Mouse (Mus musculus) MEL (cell line): ENCODE measurements around the gene Srp72. TPM values are rescaled to one million over a fixed set of nuclear protein-coding genes. Genes with fewer than 3 reads are reported as not detected.
A peak's percentile ranks its signal among the peaks of the same experiment; 100 is the strongest.

Experiments
- DNase-seq: peaks from one replicate; pipeline ENCODE4 v3.0.0; 2011; ENCODE audit warnings: low read depth, low spot score
- H3K27ac ChIP-seq: 2 replicates; pipeline ENCODE4 v1.5.1; 2012; ENCODE audit warnings: low read depth, mild to moderate bottlenecking, control low read depth, low read length, moderate library complexity; ENCODE audit not compliant: control insufficient read depth
- H3K27me3 ChIP-seq, 2 experiments: fragments of 150-350 bp in 1 of 2; sonication (generic) in 1 of 2; 2 replicates each; pipeline ENCODE4 v1.6.1; 2012; ENCODE audit warnings: low read length in 2 of 2, mild to moderate bottlenecking in 2 of 2, improper control_type of control experiment in 1 of 2, moderate library complexity in 1 of 2; ENCODE audit not compliant: insufficient read depth in 2 of 2, control insufficient read depth in 1 of 2
- H3K36me3 ChIP-seq, 2 experiments: 2 replicates each; pipeline ENCODE4 v1.6.1; 2012 to 2014; ENCODE audit warnings: low read length in 2 of 2, improper control_type of control experiment in 1 of 2, inconsistent platforms in 1 of 2, mild to moderate bottlenecking in 1 of 2; ENCODE audit not compliant: insufficient read depth in 2 of 2, control insufficient read depth in 1 of 2
- H3K4me1 ChIP-seq, 2 experiments: fragments of 150-350 bp in 1 of 2; sonication (generic) in 1 of 2; 2 replicates each; pipeline ENCODE4 v1.6.1; 2012; ENCODE audit warnings: low read length in 2 of 2, improper control_type of control experiment in 1 of 2, mild to moderate bottlenecking in 1 of 2; ENCODE audit not compliant: insufficient read depth in 2 of 2, control insufficient read depth in 1 of 2
- H3K4me3 ChIP-seq, 2 experiments: fragments of 150-350 bp in 1 of 2; sonication (generic) in 1 of 2; 2 replicates each; pipeline ENCODE4 v1.5.1; 2012; ENCODE audit warnings: low read depth in 2 of 2, low read length in 2 of 2, mild to moderate bottlenecking in 2 of 2, moderate library complexity in 2 of 2, control low read depth in 1 of 2, improper control_type of control experiment in 1 of 2; ENCODE audit not compliant: control insufficient read depth in 1 of 2, insufficient read depth in 1 of 2
- H3K79me2 ChIP-seq: 2 replicates; pipeline ENCODE4 v1.6.1; 2012; ENCODE audit warnings: mild to moderate bottlenecking, low read length, moderate library complexity; ENCODE audit not compliant: control insufficient read depth, poor library complexity, insufficient read depth
- H3K9ac ChIP-seq: 2 replicates; pipeline ENCODE4 v1.6.1; 2012; ENCODE audit warnings: low read depth, mild to moderate bottlenecking, control low read depth, low read length, moderate library complexity; ENCODE audit not compliant: control insufficient read depth, poor library complexity, severe bottlenecking
- H3K9me3 ChIP-seq: fragments of 150-350 bp; sonication (generic); replicated peaks from 2 replicates; pipeline ENCODE4 v1.6.1; 2012; ENCODE audit warnings: mild to moderate bottlenecking, low read length, improper control_type of control experiment, moderate library complexity; ENCODE audit not compliant: insufficient read depth
- BHLHE40 ChIP-seq: IDR thresholded peaks from 2 replicates; pipeline ENCODE4 v1.6.1; 2012; ENCODE audit warnings: low read depth, mild to moderate bottlenecking, inconsistent platforms, low read length, improper control_type of control experiment, borderline replicate concordance
- CHD1 ChIP-seq: IDR thresholded peaks from 2 replicates; pipeline ENCODE4 v1.6.1; 2012; ENCODE audit warnings: low read depth, mild to moderate bottlenecking, inconsistent platforms, low read length, improper control_type of control experiment
- CHD2 ChIP-seq: IDR thresholded peaks from 2 replicates; pipeline ENCODE4 v1.6.1; 2011; ENCODE audit warnings: low read length, improper control_type of control experiment
- CTCF ChIP-seq, 3 experiments: IDR thresholded peaks in 2 of 3; conservative IDR thresholded peaks in 1 of 3; 2 replicates each; pipeline ENCODE4 v1.5.1; 2011 to 2012; ENCODE audit warnings: low read length in 3 of 3, low read depth in 2 of 3, mild to moderate bottlenecking in 2 of 3, improper control_type of control experiment in 1 of 3, inconsistent platforms in 1 of 3, mixed read lengths in 1 of 3, moderate library complexity in 1 of 3; ENCODE audit not compliant: control insufficient read depth in 1 of 3, insufficient read depth in 1 of 3, poor library complexity in 1 of 3, severe bottlenecking in 1 of 3
- E2F4 ChIP-seq: IDR thresholded peaks from 2 replicates; pipeline ENCODE4 v1.6.1; 2011; ENCODE audit warnings: low read depth, low read length, improper control_type of control experiment, borderline replicate concordance
- EP300 ChIP-seq, 2 experiments: IDR thresholded peaks; 2 replicates each; pipeline ENCODE4 v1.6.1; 2011; ENCODE audit warnings: improper control_type of control experiment in 2 of 2, low read length in 2 of 2, low read depth in 1 of 2, mild to moderate bottlenecking in 1 of 2
- ETS1 ChIP-seq: IDR thresholded peaks from 2 replicates; pipeline ENCODE4 v1.6.1; 2012; ENCODE audit warnings: low read depth, mild to moderate bottlenecking, inconsistent platforms, low read length, improper control_type of control experiment, moderate library complexity
- GABPA ChIP-seq: IDR thresholded peaks from 2 replicates; pipeline ENCODE4 v1.6.1; 2012; ENCODE audit warnings: low read depth, mild to moderate bottlenecking, inconsistent platforms, low read length, improper control_type of control experiment, moderate library complexity
- HCFC1 ChIP-seq: IDR thresholded peaks from 2 replicates; pipeline ENCODE4 v1.6.1; 2012; ENCODE audit warnings: low read depth, mild to moderate bottlenecking, inconsistent platforms, low read length, improper control_type of control experiment, moderate library complexity
- JUND ChIP-seq: IDR thresholded peaks from 2 replicates; pipeline ENCODE4 v1.6.1; 2011; ENCODE audit warnings: low read depth, mild to moderate bottlenecking, improper control_type of control experiment, low read length
- KAT2A ChIP-seq: conservative IDR thresholded peaks from 2 replicates; pipeline ENCODE4 v1.6.1; 2012; ENCODE audit warnings: low read depth, low read length, improper control_type of control experiment, inconsistent platforms
- MAX ChIP-seq: IDR thresholded peaks from 2 replicates; pipeline ENCODE4 v1.6.1; 2011; ENCODE audit warnings: low read length, improper control_type of control experiment
- MAZ ChIP-seq: IDR thresholded peaks from 2 replicates; pipeline ENCODE4 v1.6.1; 2012; ENCODE audit warnings: low read depth, mild to moderate bottlenecking, inconsistent platforms, low read length, improper control_type of control experiment
- MEF2A ChIP-seq: IDR thresholded peaks from 2 replicates; pipeline ENCODE4 v1.6.1; 2014; ENCODE audit warnings: low read depth, mild to moderate bottlenecking, inconsistent platforms, low read length, improper control_type of control experiment; ENCODE audit not compliant: poor library complexity, insufficient replicate concordance, severe bottlenecking; ENCODE audit errors: extremely low read depth
- MXI1 ChIP-seq: IDR thresholded peaks from 2 replicates; pipeline ENCODE4 v1.6.1; 2011; ENCODE audit warnings: mild to moderate bottlenecking, low read depth, low read length, improper control_type of control experiment
- MYC ChIP-seq: IDR thresholded peaks from 2 replicates; pipeline ENCODE4 v1.6.1; 2011; ENCODE audit warnings: low read depth, mild to moderate bottlenecking, low read length, improper control_type of control experiment, moderate library complexity
- NELFE ChIP-seq: IDR thresholded peaks from 2 replicates; pipeline ENCODE4 v1.6.1; 2011; ENCODE audit warnings: low read depth, low read length, improper control_type of control experiment
- POLR2AphosphoS2 ChIP-seq: IDR thresholded peaks from 2 replicates; pipeline ENCODE4 v1.6.1; 2011; ENCODE audit warnings: low read length, improper control_type of control experiment
- POLR2AphosphoS5 ChIP-seq: IDR thresholded peaks from 2 replicates; pipeline ENCODE4 v1.6.1; 2012; ENCODE audit warnings: low read depth, borderline replicate concordance, mild to moderate bottlenecking, inconsistent platforms, low read length, moderate library complexity, mixed read lengths
- RAD21 ChIP-seq: IDR thresholded peaks from 2 replicates; pipeline ENCODE4 v1.6.1; 2011; ENCODE audit warnings: mild to moderate bottlenecking, low read depth, low read length, improper control_type of control experiment
- RCOR1 ChIP-seq: IDR thresholded peaks from 2 replicates; pipeline ENCODE4 v1.6.1; 2012; ENCODE audit warnings: low read depth, mild to moderate bottlenecking, inconsistent platforms, low read length, improper control_type of control experiment
- SIN3A ChIP-seq: IDR thresholded peaks from 2 replicates; pipeline ENCODE4 v1.6.1; 2012; ENCODE audit warnings: low read length, improper control_type of control experiment, inconsistent platforms
- SMC3 ChIP-seq: IDR thresholded peaks from 2 replicates; pipeline ENCODE4 v1.6.1; 2011; ENCODE audit warnings: low read depth, low read length, improper control_type of control experiment
- TAL1 ChIP-seq: IDR thresholded peaks from 2 replicates; pipeline ENCODE4 v1.6.1; 2012; ENCODE audit warnings: mild to moderate bottlenecking, inconsistent platforms, low read length, moderate library complexity, mixed read lengths
- TBP ChIP-seq: IDR thresholded peaks from 2 replicates; pipeline ENCODE4 v1.8.0; 2011; ENCODE audit warnings: low read depth, low read length, improper control_type of control experiment
- TCF12 ChIP-seq: IDR thresholded peaks from 2 replicates; pipeline ENCODE4 v1.6.1; 2014; ENCODE audit warnings: low read depth, mild to moderate bottlenecking, inconsistent platforms, low read length, improper control_type of control experiment, moderate library complexity
- UBTF ChIP-seq: IDR thresholded peaks from 2 replicates; pipeline ENCODE4 v1.6.1; 2012; ENCODE audit warnings: low read depth, mild to moderate bottlenecking, inconsistent platforms, low read length, improper control_type of control experiment, moderate library complexity, borderline replicate concordance; ENCODE audit not compliant: insufficient read depth
- USF1 ChIP-seq: IDR thresholded peaks from 2 replicates; pipeline ENCODE4 v1.6.1; 2014; ENCODE audit warnings: low read depth, mild to moderate bottlenecking, inconsistent platforms, low read length, improper control_type of control experiment, moderate library complexity
- USF2 ChIP-seq, 2 experiments: IDR thresholded peaks; 2 replicates each; pipeline ENCODE4 v1.6.1; 2011 to 2012; ENCODE audit warnings: improper control_type of control experiment in 2 of 2, low read length in 2 of 2, borderline replicate concordance in 1 of 2, inconsistent platforms in 1 of 2, low read depth in 1 of 2, mild to moderate bottlenecking in 1 of 2; ENCODE audit not compliant: insufficient read depth in 1 of 2
- ZC3H11A ChIP-seq: IDR thresholded peaks from 2 replicates; pipeline ENCODE4 v1.6.1; 2012; ENCODE audit warnings: low read depth, mild to moderate bottlenecking, inconsistent platforms, low read length, improper control_type of control experiment
- ZMIZ1 ChIP-seq: IDR thresholded peaks from 2 replicates; pipeline ENCODE4 v1.6.1; 2012; ENCODE audit warnings: low read depth, mild to moderate bottlenecking, inconsistent platforms, low read length, improper control_type of control experiment, moderate library complexity
- ZNF384 ChIP-seq: IDR thresholded peaks from 2 replicates; pipeline ENCODE4 v1.6.1; 2012; ENCODE audit warnings: low read depth, mild to moderate bottlenecking, inconsistent platforms, low read length, improper control_type of control experiment
- polyA plus RNA-seq, 2 experiments: library from polyadenylated mRNA; stranded (reverse) in 1 of 2; unstranded in 1 of 2; fragments of >175 nt in 1 of 2; fragments of >200 nt in 1 of 2; gene quantifications; 2 replicates each; pipeline versions ENCODE4 v1.2.1 to v1.2.4; 2012; ENCODE audit warnings: low replicate concordance in 2 of 2, low read depth in 1 of 2; ENCODE audit not compliant: insufficient read length in 2 of 2, insufficient read depth in 1 of 2, missing spikeins in 1 of 2
- total RNA-seq: library from RNA; depleted of rRNA; stranded (reverse); fragments of 300-350 nt; gene quantifications from 2 replicates; pipeline ENCODE4 v1.2.3, GENCODE M21; 2012

Gene Srp72
- total and polyA plus RNA-seq, 3 experiments: 87.1 to 231 (median 140) TPM

DNA sequence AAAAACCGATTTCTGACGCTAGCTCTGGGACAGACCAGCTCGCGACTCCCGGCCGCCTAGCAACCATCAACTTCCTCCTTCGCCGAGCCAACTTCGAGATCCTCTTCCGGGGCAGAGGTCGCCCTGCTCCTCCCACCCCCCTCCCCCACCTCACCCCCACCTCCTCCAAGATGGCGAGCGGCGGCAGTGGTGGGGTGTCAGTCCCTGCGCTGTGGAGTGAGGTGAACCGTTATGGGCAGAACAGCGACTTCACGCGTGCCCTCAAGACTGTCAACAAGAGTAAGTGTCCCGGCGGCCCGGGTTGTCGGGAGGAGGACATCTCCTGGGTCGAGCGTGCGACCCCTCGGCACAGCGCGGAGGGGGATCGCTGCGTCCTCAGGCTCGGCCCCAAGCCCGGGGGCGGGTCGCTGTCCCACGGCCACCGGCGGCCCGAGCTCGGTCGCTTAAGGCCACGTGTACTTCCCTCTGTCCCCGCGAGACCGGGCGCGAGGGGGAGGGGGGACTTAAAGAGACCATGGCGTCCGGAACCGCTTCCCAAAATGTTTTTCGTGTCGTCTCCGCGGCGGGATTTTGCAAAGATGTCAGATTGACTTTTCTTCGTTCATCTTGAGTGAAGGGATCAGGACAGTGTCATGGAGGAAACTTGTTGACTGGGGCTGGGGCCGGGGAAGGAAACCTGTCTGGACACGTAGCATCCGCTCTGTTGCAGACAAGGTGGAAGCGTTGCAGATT lies at the start of gene Srp72 (continued):
- TF ChIP-seq MEF2A (no peak), ZMIZ1 (peak; percentile 49; the same call in 1 of the 2 replicates), NELFE (peak; percentile 85)

DNA sequence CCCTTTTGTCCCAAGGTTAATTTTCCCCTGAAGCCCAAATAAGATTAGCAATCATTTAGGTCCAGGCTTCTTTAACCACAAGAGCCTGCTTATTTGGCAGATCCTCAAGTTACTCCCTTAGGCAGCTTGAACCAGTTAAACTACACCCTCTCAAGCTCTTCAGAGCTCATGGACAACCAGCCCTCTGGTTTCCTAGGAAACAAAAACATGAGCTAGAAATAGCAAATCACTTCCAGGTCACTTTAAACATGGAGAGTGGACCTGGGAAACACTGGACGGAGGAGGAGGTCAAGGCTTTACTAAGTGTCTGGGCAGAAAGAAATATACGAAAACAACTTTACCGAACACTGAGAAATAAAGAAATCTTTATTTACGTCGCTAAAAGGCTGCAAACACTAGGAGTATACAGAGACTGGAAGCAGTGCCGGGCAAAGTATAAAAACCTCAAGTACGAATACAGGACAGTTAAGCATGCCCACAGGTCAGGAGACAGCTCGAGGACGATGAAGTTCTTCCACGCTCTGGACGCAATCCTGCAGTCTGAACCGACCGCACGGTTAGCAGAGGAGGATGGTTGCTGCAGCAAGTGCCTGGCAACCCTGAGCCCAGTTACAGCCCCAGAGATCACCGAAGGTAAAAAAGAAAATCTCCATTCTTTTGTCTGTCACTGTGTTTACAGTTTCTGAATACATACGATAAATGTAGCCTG lies 46.2 kb upstream of the Srp72 start:
- TF ChIP-seq MYC (no peak), UBTF (no peak), MEF2A (no peak), TAL1 (peak; percentile 40), MAX (no peak), POLR2AphosphoS5 (no peak), KAT2A (no peak), MXI1 (0 out of 2 replicates have a peak, but pooled peaks have one; percentile 19), USF2 (IDR thresholded peaks at IDR 0.05; ENCODE audit: borderline replicate concordance in 1 of 2, insufficient read depth in 1 of 2, low read depth in 1 of 2, low read length in 2 of 2) (no peak), ETS1 (0 out of 2 replicates have a peak, but pooled peaks have one; percentile 27), ZNF384 (no peak), EP300 (IDR thresholded peaks at IDR 0.05; ENCODE audit: low read depth in 1 of 2, low read length in 2 of 2) (peak; percentile 64 to 71), POLR2AphosphoS2 (no peak), HCFC1 (no peak), SMC3 (no peak), JUND (no peak), CHD2 (no peak), CTCF (IDR thresholded peaks at IDR 0.05 in 2 of 3, conservative IDR thresholded peaks at IDR 0.05 in 1 of 3; ENCODE audit: control insufficient read depth in 1 of 3, insufficient read depth in 1 of 3, low read depth in 2 of 3, low read length in 3 of 3, poor library complexity in 1 of 3, severe bottlenecking in 1 of 3) (no peak), MAZ (no peak), TBP (no peak), ZC3H11A (no peak), GABPA (no peak), USF1 (no peak), E2F4 (0 out of 2 replicates have a peak, but pooled peaks have one; percentile 20), BHLHE40 (no peak), TCF12 (peak; percentile 49; the same call in 1 of the 2 replicates), CHD1 (no peak), RAD21 (no peak), SIN3A (0 out of 2 replicates have a peak, but pooled peaks have one; percentile 36), RCOR1 (no peak)

More for the DNA sequence above, 46.2 kb upstream of the Srp72 start:
- H3K36me3 ChIP-seq: peaks cover 28 to 36% of the 10 kb centered on the region in 2 experiments
- peaks cover 34% of the 10 kb centered on the region for H3K79me2 ChIP-seq
- no peaks in the 10 kb centered on the region for H3K27me3 ChIP-seq
- H3K4me3 ChIP-seq: no peak overlapping the region
- no peak overlapping the region for H3K27ac ChIP-seq
- H3K9ac ChIP-seq: no peak overlapping the region
- peak; percentile 65 for DNase-seq
- H3K9me3 ChIP-seq: no peaks in the 10 kb centered on the region
- peaks cover 19 to 21% of the 10 kb centered on the region in 2 experiments for H3K4me1 ChIP-seq
